Mouse (Mus musculus): ENCODE measurements around the gene Gga2. TPM values are rescaled to one million over a fixed set of nuclear protein-coding genes. Genes with fewer than 3 reads are reported as not detected.

The Gga2 gene
- total RNA-seq, 4 experiments from 2014 or later, result 30.4 to 37.7 (median 35.3) TPM

- no peak for DNase-seq (ENCODE audit: low spot score in 2 of 2)
Measured at GRCm38 (mm10) chr7:121938124-121938891, 82.7 kb downstream of the Gga2 start.

GRCm38 (mm10) chr7:121936861-121937630 lies 84.0 kb downstream of the Gga2 start:
- DNase-seq (ENCODE audit: low spot score in 2 of 2), result no peak

Other genes with a start within 250 kb of the Gga2 start
- not detected for gene Scnn1b, start 156.2 kb downstream of the Gga2 start, total RNA-seq (2022)
- gene Cog7, start 39.5 kb downstream of the Gga2 start, total RNA-seq (2022), result 10 to 100 TPM; 45.4 to 51.0 (median 48.1) TPM
- gene Ubfd1, start 46.0 kb upstream of the Gga2 start, total RNA-seq (2022), result 10 to 100 TPM; 50.2 to 58.3 (median 51.9) TPM
- 1 to 10 TPM; 7.1 to 8.4 (median 7.9) TPM for gene Ears2, start 46.0 kb upstream of the Gga2 start, total RNA-seq (2022)
- gene Ndufab1, start 80.7 kb upstream of the Gga2 start, total RNA-seq (2022), result 100 to 1,000 TPM; 243 to 272 (median 259) TPM
- gene Palb2, start 111.8 kb upstream of the Gga2 start, total RNA-seq (2022), result 1 to 10 TPM; 1.8 to 2.3 (median 2.0) TPM
- gene Dctn5, start 111.8 kb upstream of the Gga2 start, total RNA-seq (2022), result 100 to 1,000 TPM in 2 of 4 experiments, 10 to 100 TPM in 2; 96.3 to 105 (median 100) TPM
- gene Plk1, start 138.2 kb upstream of the Gga2 start, total RNA-seq (2022), result 1 to 10 TPM; 1.4 to 2.0 (median 1.7) TPM
- under 1 TPM; 0.33 to 0.87 (median 0.71) TPM for gene Ern2, start 165.0 kb upstream of the Gga2 start, total RNA-seq (2022)
- gene Chp2, start 198.3 kb upstream of the Gga2 start, total RNA-seq (2022), result 1 to 10 TPM; 4.6 to 5.9 (median 5.0) TPM

All from left cerebral cortex, adult 8-10 months (tissue).